Mouse (Mus musculus): ENCODE results near the gene Nfix.

DNA sequence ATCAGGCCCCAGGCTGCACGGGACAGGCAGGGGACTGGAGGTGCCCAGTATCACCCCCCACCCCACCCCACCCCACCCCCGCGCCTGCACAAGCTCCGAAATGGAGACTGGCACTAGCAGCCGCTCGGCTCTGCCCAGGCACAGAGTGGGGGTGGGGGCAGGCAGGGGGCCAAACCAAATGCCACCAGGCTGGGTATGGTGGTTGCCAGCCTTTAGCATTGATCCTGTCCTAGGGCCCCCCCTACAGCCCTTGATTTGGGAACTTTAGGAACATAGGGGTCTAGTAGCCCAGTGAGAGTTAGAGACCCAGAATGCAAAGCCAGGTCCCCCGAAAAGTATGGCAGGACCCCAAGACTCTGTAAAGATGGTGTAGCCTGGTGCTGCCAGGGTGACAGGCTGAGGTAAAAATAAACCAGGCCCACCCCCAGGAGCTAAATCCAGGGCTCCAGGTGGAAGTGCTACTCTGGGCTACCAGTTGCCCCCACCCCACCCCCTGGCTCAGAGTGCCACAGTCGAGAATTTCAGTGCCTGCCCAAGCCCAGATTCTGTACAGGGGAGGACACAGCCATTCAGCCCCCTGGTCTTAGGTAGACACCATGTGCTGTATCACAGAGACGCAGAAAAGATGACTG, 10.2 kb downstream of the Nfix start:
- no peak for TF ChIP-seq E2F4 (IDR thresholded peaks at IDR 0.05; ENCODE audit: insufficient read depth)
- no peak for TF ChIP-seq POLR2AphosphoS2 (IDR thresholded peaks at IDR 0.05; ENCODE audit: insufficient read length, low read depth)
- no peak for TF ChIP-seq TCF12 (IDR thresholded peaks at IDR 0.05; ENCODE audit: insufficient read depth, poor library complexity, severe bottlenecking)

All from myocyte (in vitro differentiated cells).